Mouse (Mus musculus): Measurements from ENCODE around the gene Insc. TPM values are rescaled to one million over a fixed set of nuclear protein-coding genes. Genes with fewer than 3 reads are reported as not detected.

The Insc gene
- polyA plus RNA-seq, 1 experiment, result not detected

GRCm38 (mm10) chr7:114736256-114736655 lies 7.2 kb upstream of the Insc start:
- Histone ChIP-seq H3K36me3 (replicated peaks; ENCODE audit: low read length) (no peaks in the 10 kb centered on the region), H3K27me3 (replicated peaks) (peaks cover 18% of the 10 kb centered on the region), H3K9me3 (no peaks in the 10 kb centered on the region), H3K4me1 (no peaks in the 10 kb centered on the region), H3K4me3 (replicated peaks) (no peak overlapping the region)
- TF ChIP-seq GATA1 (IDR thresholded peaks at IDR 0.05; ENCODE audit: borderline replicate concordance, low read length), result no peak
- no peak for TF ChIP-seq FLI1 (IDR thresholded peaks at IDR 0.05; ENCODE audit: low read length)

- Histone ChIP-seq H3K9me3 (no peaks in the 10 kb centered on the region), H3K27me3 (replicated peaks) (peaks cover 26% of the 10 kb centered on the region), H3K4me3 (replicated peaks) (no peak overlapping the region), H3K36me3 (replicated peaks; ENCODE audit: low read length) (no peaks in the 10 kb centered on the region), H3K4me1 (no peaks in the 10 kb centered on the region)
- TF ChIP-seq GATA1 (IDR thresholded peaks at IDR 0.05; ENCODE audit: borderline replicate concordance, low read length) (no peak), FLI1 (IDR thresholded peaks at IDR 0.05; ENCODE audit: low read length) (no peak)
Observed at GRCm38 (mm10) chr7:114738166-114738565, 5.3 kb upstream of the Insc start.

GRCm38 (mm10) chr7:114740360-114741165 lies 2.9 kb upstream of the Insc start:
- no peak for TF ChIP-seq GATA1 (IDR thresholded peaks at IDR 0.05; ENCODE audit: borderline replicate concordance, low read length)
- TF ChIP-seq FLI1 (IDR thresholded peaks at IDR 0.05; ENCODE audit: low read length), result no peak
- peaks cover 46% of the 10 kb centered on the region for H3K27me3 ChIP-seq (replicated peaks)
- H3K36me3 ChIP-seq (replicated peaks; ENCODE audit: low read length), result no peaks in the 10 kb centered on the region
- H3K9me3 ChIP-seq, result no peaks in the 10 kb centered on the region
- H3K4me3 ChIP-seq (replicated peaks), result no peak overlapping the region
- H3K4me1 ChIP-seq, result peaks cover 5% of the 10 kb centered on the region

GRCm38 (mm10) chr7:114744639-114745245 lies 1.2 kb downstream of the Insc start:
- Histone ChIP-seq H3K4me1 (peaks cover 8% of the 10 kb centered on the region), H3K27me3 (replicated peaks) (peaks cover 59% of the 10 kb centered on the region), H3K9me3 (no peaks in the 10 kb centered on the region), H3K36me3 (replicated peaks; ENCODE audit: low read length) (no peaks in the 10 kb centered on the region), H3K4me3 (replicated peaks) (no peak overlapping the region)
- no peak for TF ChIP-seq GATA1 (IDR thresholded peaks at IDR 0.05; ENCODE audit: borderline replicate concordance, low read length)
- TF ChIP-seq FLI1 (IDR thresholded peaks at IDR 0.05; ENCODE audit: low read length), result no peak

GRCm38 (mm10) chr7:114745481-114746271 lies 2.2 kb downstream of the Insc start:
- H3K9me3 ChIP-seq, result no peaks in the 10 kb centered on the region
- H3K4me3 ChIP-seq (replicated peaks), result no peak overlapping the region
- H3K36me3 ChIP-seq (replicated peaks; ENCODE audit: low read length), result no peaks in the 10 kb centered on the region
- TF ChIP-seq GATA1 (IDR thresholded peaks at IDR 0.05; ENCODE audit: borderline replicate concordance, low read length) (no peak), FLI1 (IDR thresholded peaks at IDR 0.05; ENCODE audit: low read length) (no peak)
- peaks cover 8% of the 10 kb centered on the region for H3K4me1 ChIP-seq
- H3K27me3 ChIP-seq (replicated peaks), result peaks cover 58% of the 10 kb centered on the region

GRCm38 (mm10) chr7:114747596-114747995 lies 4.1 kb downstream of the Insc start:
- Histone ChIP-seq H3K9me3 (no peaks in the 10 kb centered on the region), H3K36me3 (replicated peaks; ENCODE audit: low read length) (no peaks in the 10 kb centered on the region), H3K4me1 (peaks cover 8% of the 10 kb centered on the region), H3K4me3 (replicated peaks) (no peak overlapping the region), H3K27me3 (replicated peaks) (peaks cover 59% of the 10 kb centered on the region)
- TF ChIP-seq GATA1 (IDR thresholded peaks at IDR 0.05; ENCODE audit: borderline replicate concordance, low read length), result no peak
- TF ChIP-seq FLI1 (IDR thresholded peaks at IDR 0.05; ENCODE audit: low read length), result no peak

GRCm38 (mm10) chr7:114748239-114748638 lies 4.7 kb downstream of the Insc start:
- peaks cover 8% of the 10 kb centered on the region for H3K4me1 ChIP-seq
- H3K27me3 ChIP-seq (replicated peaks), result peaks cover 54% of the 10 kb centered on the region
- H3K9me3 ChIP-seq, result no peaks in the 10 kb centered on the region
- H3K4me3 ChIP-seq (replicated peaks), result no peak overlapping the region
- H3K36me3 ChIP-seq (replicated peaks; ENCODE audit: low read length), result no peaks in the 10 kb centered on the region
- TF ChIP-seq GATA1 (IDR thresholded peaks at IDR 0.05; ENCODE audit: borderline replicate concordance, low read length), result no peak
- no peak for TF ChIP-seq FLI1 (IDR thresholded peaks at IDR 0.05; ENCODE audit: low read length)

GRCm38 (mm10) chr7:114753471-114753870 lies 10.0 kb downstream of the Insc start:
- Histone ChIP-seq H3K4me1 (no peaks in the 10 kb centered on the region), H3K27me3 (replicated peaks) (peaks cover 20% of the 10 kb centered on the region), H3K36me3 (replicated peaks; ENCODE audit: low read length) (no peaks in the 10 kb centered on the region), H3K4me3 (replicated peaks) (no peak overlapping the region), H3K9me3 (no peaks in the 10 kb centered on the region)
- TF ChIP-seq GATA1 (IDR thresholded peaks at IDR 0.05; ENCODE audit: borderline replicate concordance, low read length) (no peak), FLI1 (IDR thresholded peaks at IDR 0.05; ENCODE audit: low read length) (no peak)

GRCm38 (mm10) chr7:114754196-114754595 lies 10.7 kb downstream of the Insc start:
- H3K9me3 ChIP-seq, result no peaks in the 10 kb centered on the region
- H3K36me3 ChIP-seq (replicated peaks; ENCODE audit: low read length), result no peaks in the 10 kb centered on the region

More at GRCm38 (mm10) chr7:114754196-114754595, 10.7 kb downstream of the Insc start:
- no peaks in the 10 kb centered on the region for H3K4me1 ChIP-seq
- H3K27me3 ChIP-seq (replicated peaks), result peaks cover 17% of the 10 kb centered on the region
- TF ChIP-seq FLI1 (IDR thresholded peaks at IDR 0.05; ENCODE audit: low read length) (no peak), GATA1 (IDR thresholded peaks at IDR 0.05; ENCODE audit: borderline replicate concordance, low read length) (no peak)
- H3K4me3 ChIP-seq (replicated peaks), result no peak overlapping the region
